Mouse (Mus musculus) kidney, postnatal 4 days (tissue): ENCODE results near the gene Aplp2.

Experiments used
- DNase-seq, 2 experiments: peaks; one replicate each; pipeline ENCODE4 v3.0.0; 2021; ENCODE audit warnings: mixed read lengths in 2 of 2

Aplp2 gene

GRCm38 (mm10) chr9:31223475-31223874, 11.9 kb upstream of the Aplp2 start:
- DNase-seq: no peak

- DNase-seq: peak in 1 of 2 experiments; percentile 34
Observed at GRCm38 (mm10) chr9:31221170-31221569, 9.6 kb upstream of the Aplp2 start.

DNA sequence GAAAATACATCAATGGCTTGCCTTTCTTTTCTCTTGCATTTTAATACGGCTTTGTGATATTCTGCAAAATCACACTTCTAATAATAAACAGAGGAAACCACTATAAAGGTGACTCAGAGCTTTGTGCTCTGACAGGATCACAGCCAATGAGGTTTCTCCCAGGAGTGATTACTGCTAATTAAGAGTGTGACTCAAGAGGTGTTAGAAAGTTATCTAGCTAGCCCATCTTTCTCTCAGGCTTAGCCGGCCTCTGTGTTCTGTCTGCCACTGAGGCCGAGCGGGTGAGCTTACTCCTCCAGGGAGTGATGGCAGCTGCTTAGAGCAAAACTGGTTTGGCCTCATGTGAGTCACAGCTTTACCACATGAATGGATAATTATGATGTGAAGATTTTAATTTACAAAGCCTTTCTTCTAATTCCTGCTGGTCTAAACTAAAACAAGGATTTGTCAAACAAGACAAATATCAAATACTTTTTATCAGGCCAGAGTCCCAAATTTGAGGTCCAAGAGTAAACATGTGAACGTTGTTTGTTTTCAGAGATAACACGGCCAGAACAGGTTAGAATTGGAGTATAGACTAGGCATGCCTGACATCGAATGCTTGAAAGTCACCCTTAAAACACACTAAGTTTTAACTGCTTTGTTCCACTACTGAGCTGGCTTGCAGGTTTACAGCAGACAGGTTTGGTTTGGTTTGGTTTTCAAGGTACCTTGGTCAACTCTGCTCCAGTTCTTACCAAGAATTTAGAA, 6.2 kb upstream of the Aplp2 start:
- DNase-seq: no peak

DNA sequence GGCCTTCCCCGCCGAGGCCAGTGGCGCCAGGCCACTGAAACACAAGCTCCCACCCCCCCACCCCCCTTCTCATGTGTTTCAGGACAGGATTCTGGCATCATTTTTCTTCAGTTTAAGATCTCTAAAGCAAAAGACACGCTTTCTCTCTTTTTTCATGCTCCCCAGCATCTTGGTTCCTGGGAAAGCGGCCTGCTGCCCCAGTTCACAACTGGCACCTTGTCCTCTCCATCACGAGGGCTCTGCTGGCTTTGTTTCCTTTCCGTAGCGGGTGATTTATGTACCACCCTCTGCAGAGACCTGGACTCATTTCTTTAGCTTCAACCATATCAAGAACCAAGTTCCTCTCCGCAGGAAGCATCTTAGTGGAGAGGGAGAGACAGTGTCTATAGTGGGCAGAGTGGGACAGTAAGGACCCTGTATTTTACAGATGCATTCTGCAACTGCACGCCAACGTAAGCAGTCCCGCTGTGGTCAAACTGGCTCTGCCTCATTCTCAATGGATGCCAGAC, 939 bp upstream of the Aplp2 start:
- no peak for DNase-seq

- peak; percentile 65 to 72 for DNase-seq
Observed at GRCm38 (mm10) chr9:31210749-31211689, 596 bp downstream of the Aplp2 start.

GRCm38 (mm10) chr9:31210163-31210562, 1.5 kb downstream of the Aplp2 start:
- DNase-seq: no peak

- DNase-seq: no peak
Observed at GRCm38 (mm10) chr9:31209502-31209901, 2.1 kb downstream of the Aplp2 start.

- DNase-seq: no peak
Observed at GRCm38 (mm10) chr9:31207732-31208131, 3.9 kb downstream of the Aplp2 start.

- peak; percentile 12 to 30 for DNase-seq
Observed at GRCm38 (mm10) chr9:31204722-31205121, 6.9 kb downstream of the Aplp2 start.

DNA sequence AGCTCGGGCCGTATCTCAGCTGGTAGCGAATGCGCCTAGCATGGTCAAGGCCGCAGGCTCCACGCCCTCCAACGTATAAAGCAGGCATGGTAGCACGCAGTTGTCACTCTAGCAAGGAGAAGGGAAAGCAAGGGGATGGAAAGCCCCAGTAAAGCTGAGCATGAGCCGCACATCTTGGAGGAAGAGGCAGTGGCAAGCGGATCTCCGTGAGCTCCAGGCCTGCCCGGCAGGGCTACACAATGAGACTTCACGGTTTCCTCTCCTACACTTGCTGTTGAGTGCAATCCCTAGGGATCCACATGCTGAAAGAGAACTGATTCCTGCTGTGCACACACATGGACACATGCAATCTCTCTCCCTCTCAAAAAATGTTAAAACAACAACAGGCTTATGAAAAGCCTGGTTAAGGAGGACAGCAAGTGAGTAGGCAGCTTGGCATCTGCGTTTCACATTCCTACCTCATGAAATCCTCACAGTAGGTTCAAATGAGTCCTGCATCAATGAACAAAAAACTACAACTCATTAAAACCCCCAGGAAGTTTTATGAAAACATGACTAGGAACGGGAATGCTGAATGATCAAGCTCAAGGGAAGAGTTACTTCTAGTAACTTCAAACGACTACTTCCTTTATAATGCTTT, 7.9 kb downstream of the Aplp2 start:
- DNase-seq: peak in 1 of 2 experiments; percentile 17

- no peak for DNase-seq
Observed at GRCm38 (mm10) chr9:31203068-31203467, 8.5 kb downstream of the Aplp2 start.

GRCm38 (mm10) chr9:31198614-31199013, 13.0 kb downstream of the Aplp2 start:
- DNase-seq: no peak

DNA sequence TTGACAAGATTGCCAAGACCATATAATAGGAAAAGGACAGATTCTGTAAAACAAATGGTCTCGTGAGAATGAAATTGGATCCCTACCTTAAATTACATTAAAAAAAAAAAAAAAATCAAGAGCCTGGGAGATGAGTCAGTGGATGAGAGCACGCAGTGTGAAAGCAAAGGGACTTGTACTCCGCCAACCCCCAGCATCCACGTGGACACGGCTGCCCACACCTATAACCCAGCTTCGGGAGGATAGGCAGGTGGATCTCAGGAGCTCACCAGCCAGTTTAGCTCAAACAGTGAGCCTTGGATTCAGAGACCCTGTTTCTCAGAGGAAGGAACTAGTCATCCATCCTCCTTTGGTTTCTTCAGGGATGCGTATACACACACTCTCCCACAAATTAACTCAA, 13.8 kb downstream of the Aplp2 start:
- no peak for DNase-seq

- no peak for DNase-seq
Observed at GRCm38 (mm10) chr9:31196742-31197141, 14.9 kb downstream of the Aplp2 start.

GRCm38 (mm10) chr9:31195573-31195972, 16.0 kb downstream of the Aplp2 start:
- no peak for DNase-seq

DNA sequence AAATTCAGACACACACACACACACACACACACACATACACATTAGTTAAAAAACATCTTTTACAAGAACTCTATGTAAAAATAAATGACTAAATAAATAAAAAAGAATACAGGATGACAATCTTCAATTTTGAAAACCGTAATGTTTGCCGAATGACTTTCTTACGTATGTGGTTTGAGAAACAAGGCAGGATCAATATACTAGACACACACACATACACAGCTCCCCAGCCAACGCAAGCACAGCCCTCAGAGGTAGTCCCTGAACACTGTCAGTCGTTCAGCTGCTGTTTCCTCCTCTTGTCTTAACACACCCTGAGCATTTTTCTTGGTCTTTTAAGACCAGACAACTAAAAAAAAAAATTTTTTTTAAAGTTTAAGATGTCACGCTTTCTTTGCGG, 19.2 kb downstream of the Aplp2 start:
- no peak for DNase-seq

DNA sequence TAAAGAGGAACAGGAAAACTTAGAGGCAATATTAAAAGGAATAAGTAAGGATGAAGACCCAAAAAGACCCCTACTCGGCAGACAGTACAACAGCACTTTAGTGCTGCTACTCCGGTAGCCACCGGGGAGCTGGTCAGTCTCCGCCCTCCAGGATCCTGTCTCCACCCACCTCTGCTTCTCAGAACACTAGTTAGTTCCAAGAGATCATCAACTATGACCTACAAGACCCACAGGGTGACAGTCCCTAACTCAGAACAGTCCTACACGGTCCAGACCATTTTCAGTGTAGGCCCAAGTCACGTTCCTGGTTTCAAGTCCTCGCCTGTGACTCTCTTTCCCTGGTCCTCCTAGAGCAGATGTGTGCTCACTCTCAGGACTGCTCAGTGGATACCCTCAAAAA, 20.1 kb downstream of the Aplp2 start:
- DNase-seq: no peak

DNA sequence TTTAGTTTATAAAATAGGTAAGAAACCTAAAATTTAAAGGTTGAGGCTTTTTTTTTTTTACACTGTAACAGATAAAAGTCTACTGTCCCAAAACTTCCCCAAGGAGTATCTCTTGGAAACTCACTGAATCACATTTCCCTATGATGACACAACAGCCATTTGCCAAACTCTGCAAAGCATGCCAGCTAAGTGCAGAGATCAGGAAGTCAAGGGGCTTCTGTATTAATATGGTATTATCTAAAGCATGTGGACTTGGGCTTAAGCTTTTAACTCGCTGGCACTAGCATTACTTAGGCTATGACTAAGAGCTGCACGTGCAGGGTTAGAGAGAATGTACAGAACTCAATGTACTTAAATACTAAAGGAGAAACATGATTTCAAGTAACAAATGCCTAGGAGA, 22.4 kb downstream of the Aplp2 start:
- DNase-seq: no peak

- no peak for DNase-seq
Observed at GRCm38 (mm10) chr9:31184439-31184838, 27.2 kb downstream of the Aplp2 start.

GRCm38 (mm10) chr9:31183061-31183460, 28.6 kb downstream of the Aplp2 start:
- no peak for DNase-seq

GRCm38 (mm10) chr9:31181291-31182085, 30.1 kb downstream of the Aplp2 start:
- DNase-seq: no peak

GRCm38 (mm10) chr9:31177692-31178091, 33.9 kb downstream of the Aplp2 start:
- DNase-seq: no peak
